9 mouse cellular contexts compared by ENCODE assay signal in the genomic region with DNA sequence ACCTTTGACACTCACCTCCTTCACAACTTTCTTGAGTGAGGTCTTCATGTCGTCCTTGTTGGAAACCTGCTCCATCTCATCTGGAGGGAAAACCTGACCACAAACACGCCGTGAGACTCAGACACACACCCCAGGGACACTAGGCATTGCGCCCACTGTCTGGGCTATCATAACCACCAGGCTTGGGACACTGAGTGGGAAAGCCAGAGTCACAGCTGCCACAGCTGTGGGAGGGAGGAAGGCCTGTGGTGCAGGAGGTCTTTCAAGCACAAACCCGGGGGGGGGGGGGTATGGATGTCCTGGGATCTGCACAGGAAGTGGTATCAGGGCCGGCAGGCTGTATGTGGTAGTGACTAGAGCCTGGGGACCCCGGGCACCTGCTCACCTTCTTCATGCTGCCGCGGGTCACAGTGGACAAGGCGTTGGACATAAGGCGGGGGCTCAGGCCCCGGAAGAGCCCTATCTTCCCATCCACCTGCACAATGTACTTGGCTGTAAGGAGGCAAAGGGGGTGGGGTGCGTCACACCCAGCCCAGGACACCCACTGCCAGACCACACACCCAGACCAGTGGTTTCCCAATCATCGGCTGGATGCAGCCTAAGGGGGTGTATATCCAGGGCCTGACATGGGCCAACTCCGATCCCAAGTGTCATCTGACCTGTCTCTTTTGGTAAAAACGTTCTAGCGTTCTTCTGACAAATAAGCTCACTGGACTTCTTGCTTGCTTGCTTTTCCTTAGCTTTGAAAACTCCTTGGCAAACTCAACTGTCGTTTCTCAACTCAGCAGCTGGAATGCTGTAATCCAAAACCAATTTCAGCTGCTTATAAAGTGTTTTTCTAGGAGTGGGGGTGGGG. TPM values are rescaled to one million over a fixed set of nuclear protein-coding genes. Genes with fewer than 3 reads are reported as not detected.
DNase-seq lines count a peak whose midpoint lies in the region; ATAC-seq lines count a peak whose summit lies in the region.
"Had no signal": no experiment of that assay in that cellular context is flagged by ENCODE, and none has a peak within 500 bp of the region (broad histone marks: within the 10 kb centered on the region; RNA-seq: fewer than 3 reads in every experiment).

No protein-coding gene starts in this region.

- H3K4me1 ChIP-seq in embryonic facial prominence, embryonic 14.5 days (ENCODE audit: control insufficient read depth, insufficient read depth, low read length) = peaks cover 21% of the 10 kb centered on the region
- peaks cover 19 to 48% of the 10 kb centered on the region in 2 experiments for H3K4me1 ChIP-seq in heart, embryonic 14.5 days (ENCODE audit: control insufficient read depth in 2 of 2, insufficient read depth in 2 of 2, low read length in 2 of 2)

- DNase-seq in kidney, postnatal 10 days = peak; percentile 22
- no peak for DNase-seq in kidney, postnatal 25 days
- peak; percentile 70 for DNase-seq in embryonic facial prominence, embryonic 14.5 days (ENCODE audit: low spot score)
- peak; percentile 47 for DNase-seq in lung, postnatal 14 days
- no peak for DNase-seq in natural killer cell, adult 2 months (ENCODE audit: low spot score in 2 of 2)
- no peak for DNase-seq in right cerebral cortex, adult 2 months (ENCODE audit: low spot score in 2 of 2)

- 0 out of 2 replicates have a peak overlapping the region, but pooled peaks have one; percentile 45 for H3K9ac ChIP-seq in embryonic facial prominence, embryonic 14.5 days (ENCODE audit: low read depth, low read length)
- H3K9ac ChIP-seq in heart, embryonic 14.5 days (ENCODE audit: low read length) = 0 out of 2 replicates have a peak overlapping the region, but pooled peaks have one; percentile 48

- H3K27ac ChIP-seq in embryonic facial prominence, embryonic 14.5 days (replicated peaks; ENCODE audit: low read depth, low read length) = peak overlapping the region; percentile 86
- peak overlapping the region in 1 of 2 experiments; percentile 92; a peak in 1 of 4 replicates for H3K27ac ChIP-seq in heart, embryonic 14.5 days (replicated peaks in 1 of 2; ENCODE audit: control insufficient read depth in 1 of 2, insufficient read depth in 1 of 2, low read depth in 2 of 2, low read length in 2 of 2)

- H3K4me2 ChIP-seq in embryonic facial prominence, embryonic 14.5 days (ENCODE audit: low read depth, low read length) = peak overlapping the region; percentile 11; the same call in 1 of the 2 replicates
- no peak overlapping the region for H3K4me2 ChIP-seq in heart, embryonic 14.5 days (ENCODE audit: low read length)

- ATAC-seq in embryonic facial prominence, embryonic 14.5 days (ENCODE audit: low read depth) = no peak
- ATAC-seq in heart, embryonic 14.5 days (ENCODE audit: insufficient number of reproducible peaks, insufficient read depth, low FRiP score, low read depth) = no peak
- ATAC-seq in megakaryocyte, adult 5-6 weeks (ENCODE audit: poor library complexity, severe bottlenecking) = no peak

- no peaks in the 10 kb centered on the region for H3K27me3 ChIP-seq in embryonic facial prominence, embryonic 14.5 days (replicated peaks; ENCODE audit: control insufficient read depth, insufficient read depth, low read length)
- no peaks in the 10 kb centered on the region for H3K27me3 ChIP-seq in heart, embryonic 14.5 days (ENCODE audit: control insufficient read depth, insufficient read depth, low read length)
- H3K27me3 ChIP-seq: megakaryocyte, embryonic 14.5 days had no signal

- peaks cover 77% of the 10 kb centered on the region for H3K36me3 ChIP-seq in embryonic facial prominence, embryonic 14.5 days (ENCODE audit: control insufficient read depth, insufficient read depth, low read length)
- H3K36me3 ChIP-seq in heart, embryonic 14.5 days (ENCODE audit: control insufficient read depth, insufficient read depth, low read length) = peaks cover 87% of the 10 kb centered on the region

- no peaks in the 10 kb centered on the region for H3K9me3 ChIP-seq in embryonic facial prominence, embryonic 14.5 days (ENCODE audit: control insufficient read depth, low read length)
- H3K9me3 ChIP-seq in heart, embryonic 14.5 days (ENCODE audit: control insufficient read depth, low read length) = no peaks in the 10 kb centered on the region
- H3K9me3 ChIP-seq: megakaryocyte, embryonic 14.5 days had no signal

- no peak overlapping the region for H3K4me3 ChIP-seq in embryonic facial prominence, embryonic 14.5 days (ENCODE audit: low read depth, low read length)
- no peak overlapping the region for H3K4me3 ChIP-seq in heart, embryonic 14.5 days (ENCODE audit: control insufficient read depth in 1 of 2, insufficient read depth in 1 of 2, low read depth in 1 of 2, low read length in 2 of 2)

- 71% methylated on average over 18 of the region's 18 CpGs for WGBS in embryonic facial prominence, embryonic 14.5 days
- 81% methylated on average over 18 of the region's 18 CpGs for WGBS in heart, embryonic 14.5 days

RNA-seq across cellular contexts. Expression of a gene that starts 7.1 kb away (rescaled TPM):
- polyA plus RNA-seq in embryonic facial prominence, embryonic 14.5 days (2014; fragmentation: Nextera tagmentation; extraction: Ambion mirVana) = 396 and 441 TPM in 2 replicates
- 342 and 368 TPM in 2 replicates for polyA plus RNA-seq in heart, embryonic 14.5 days (2014; fragmentation: Nextera tagmentation; extraction: Ambion mirVana)
- total RNA-seq in megakaryocyte, adult 5-6 weeks (2015) = 111 and 128 TPM in 2 replicates
- total RNA-seq in megakaryocyte, adult 5-6 weeks (2017) = 84.1 and 107 TPM in 2 replicates

RNA-seq across cellular contexts. Expression of a gene that starts 20.1 kb away (rescaled TPM):
- 10.5 and 12.7 TPM in 2 replicates for polyA plus RNA-seq in embryonic facial prominence, embryonic 14.5 days (2014; fragmentation: Nextera tagmentation; extraction: Ambion mirVana)
- polyA plus RNA-seq in heart, embryonic 14.5 days (2014; fragmentation: Nextera tagmentation; extraction: Ambion mirVana) = 2.4 and 2.8 TPM in 2 replicates
- total RNA-seq in megakaryocyte, adult 5-6 weeks (2015) = 44.8 and 47.7 TPM in 2 replicates
- total RNA-seq in megakaryocyte, adult 5-6 weeks (2017) = 45.5 and 48.0 TPM in 2 replicates

RNA-seq across cellular contexts. Expression of a gene that starts 23.2 kb away (rescaled TPM):
- polyA plus RNA-seq in embryonic facial prominence, embryonic 14.5 days (2014; fragmentation: Nextera tagmentation; extraction: Ambion mirVana) = 1.8 and 3.0 TPM in 2 replicates
- polyA plus RNA-seq in heart, embryonic 14.5 days (2014; fragmentation: Nextera tagmentation; extraction: Ambion mirVana) = 0.77 and 1.1 TPM in 2 replicates
- total RNA-seq in megakaryocyte, adult 5-6 weeks (2015) = 32.6 and 44.2 TPM in 2 replicates
- 59.2 and 64.7 TPM in 2 replicates for total RNA-seq in megakaryocyte, adult 5-6 weeks (2017)

Comparison
In these comparisons a context has a peak if more than half of its experiments do, and no peak if none do; other contexts are left out.
1. DNase-seq: peak in kidney, postnatal 10 days (single experiment), embryonic facial prominence, embryonic 14.5 days (single experiment) and lung, postnatal 14 days (single experiment); none in kidney, postnatal 25 days (0 of 2), natural killer cell, adult 2 months (0 of 2) and right cerebral cortex, adult 2 months (0 of 2).